Mouse (Mus musculus) CH12F3 (cell line): ENCODE results near the gene Hoxb5.

ENCODE experiments used
- in situ Hi-C: fragments of 300-500 bp; cut with MboI; formaldehyde crosslinking; loops from 2 replicates; pipeline ENCODE4 v1.14.3; 2020; ENCODE audit warnings: low sequenced_read_pairs

Gene Hoxb5

GRCm38 (mm10) chr11:96298895-96299667, 4.1 kb upstream of the Hoxb5 start:
- in situ Hi-C loops: loop anchor here (25.0 kb wide), 1 partner anchor 563 kb away; no protein-coding TSS in a partner anchor

- in situ Hi-C loops: loop anchor here (25.0 kb wide), 1 partner anchor 563 kb away; no protein-coding TSS in a partner anchor
Observed at GRCm38 (mm10) chr11:96299781-96300180, 3.4 kb upstream of the Hoxb5 start.

GRCm38 (mm10) chr11:96300354-96301063, 2.6 kb upstream of the Hoxb5 start:
- in situ Hi-C loops: no loop called here

GRCm38 (mm10) chr11:96301064-96301431, 2.1 kb upstream of the Hoxb5 start:
- in situ Hi-C loops: no loop called here

GRCm38 (mm10) chr11:96301837-96302236, 1.3 kb upstream of the Hoxb5 start:
- in situ Hi-C loops: no loop called here

- in situ Hi-C loops: no loop called here
Observed at GRCm38 (mm10) chr11:96302381-96303150, 570 bp upstream of the Hoxb5 start.

GRCm38 (mm10) chr11:96304381-96305195, 1.5 kb downstream of the Hoxb5 start:
- in situ Hi-C loops: no loop called here

GRCm38 (mm10) chr11:96305505-96306182, 2.5 kb downstream of the Hoxb5 start:
- in situ Hi-C loops: no loop called here

- in situ Hi-C loops: no loop called here
Observed at GRCm38 (mm10) chr11:96306183-96306907, 3.2 kb downstream of the Hoxb5 start.

GRCm38 (mm10) chr11:96306908-96307269, 3.8 kb downstream of the Hoxb5 start:
- in situ Hi-C loops: no loop called here

- in situ Hi-C loops: no loop called here
Observed at GRCm38 (mm10) chr11:96308763-96309162, 5.6 kb downstream of the Hoxb5 start.

GRCm38 (mm10) chr11:96309288-96309687, 6.2 kb downstream of the Hoxb5 start:
- in situ Hi-C loops: no loop called here

GRCm38 (mm10) chr11:96310183-96310938, 7.2 kb downstream of the Hoxb5 start:
- in situ Hi-C loops: no loop called here

GRCm38 (mm10) chr11:96311097-96311496, 8.0 kb downstream of the Hoxb5 start:
- in situ Hi-C loops: no loop called here

GRCm38 (mm10) chr11:96311520-96312417, 8.6 kb downstream of the Hoxb5 start:
- in situ Hi-C loops: no loop called here

GRCm38 (mm10) chr11:96313134-96313533, 10.0 kb downstream of the Hoxb5 start:
- in situ Hi-C loops: no loop called here

GRCm38 (mm10) chr11:96313806-96314428, 10.8 kb downstream of the Hoxb5 start:
- in situ Hi-C loops: no loop called here
